Mouse (Mus musculus) limb, embryonic 11.5 days (tissue): Measurements from ENCODE around the gene Spata45. TPM values are rescaled to one million over a fixed set of nuclear protein-coding genes. Genes with fewer than 3 reads are reported as not detected.

Experiments
- ATAC-seq: fragments of 200-750 bp; cut with Nextera tagmentation; 2 replicates; pipeline ENCODE4 v1.8.0; 2017; ENCODE audit warnings: low read depth; ENCODE audit not compliant: insufficient number of reproducible peaks, low FRiP score, low TSS enrichment
- DNase-seq: peaks from one replicate; pipeline ENCODE4 v3.0.0-alpha.2; 2015; ENCODE audit warnings: low spot score
- H3K27ac ChIP-seq: fragments of 300-500 bp; sonication (generic); replicated peaks from 2 replicates; pipeline ENCODE4 v1.5.1; 2014; ENCODE audit warnings: low read depth, mild to moderate bottlenecking, low read length
- H3K27me3 ChIP-seq: fragments of 300-500 bp; sonication (generic); 2 replicates; pipeline ENCODE4 v1.6.1; 2014; ENCODE audit warnings: mild to moderate bottlenecking, low read length, mixed read lengths; ENCODE audit not compliant: control insufficient read depth, insufficient read depth
- H3K36me3 ChIP-seq: fragments of 300-500 bp; sonication (generic); 2 replicates; pipeline ENCODE4 v1.6.1; 2014; ENCODE audit warnings: mild to moderate bottlenecking, low read length, moderate library complexity, mixed read lengths; ENCODE audit not compliant: control insufficient read depth, insufficient read depth
- H3K4me1 ChIP-seq: fragments of 300-500 bp; sonication (generic); 2 replicates; pipeline ENCODE4 v1.6.1; 2014; ENCODE audit warnings: low read length, mixed read lengths; ENCODE audit not compliant: control insufficient read depth, insufficient read depth
- H3K4me2 ChIP-seq: fragments of 300-500 bp; sonication (generic); 2 replicates; pipeline ENCODE4 v1.6.1; 2014; ENCODE audit warnings: low read depth, mild to moderate bottlenecking, moderate library complexity; ENCODE audit not compliant: severe bottlenecking
- H3K4me3 ChIP-seq: fragments of 300-500 bp; sonication (generic); 2 replicates; pipeline ENCODE4 v1.5.1; 2014; ENCODE audit warnings: low read depth, low read length
- H3K9ac ChIP-seq: fragments of 300-500 bp; sonication (generic); 2 replicates; pipeline ENCODE4 v1.6.1; 2014; ENCODE audit warnings: mild to moderate bottlenecking, low read length
- H3K9me3 ChIP-seq: fragments of 300-500 bp; sonication (generic); 2 replicates; pipeline ENCODE4 v1.6.1; 2016; ENCODE audit warnings: low read length; ENCODE audit not compliant: control insufficient read depth
- WGBS: fragments of 180-500 bp; shearing (Covaris S2); extraction: QIAGEN DNeasy Blood & Tissue Kit; methylation state at CpG from one replicate; pipeline ENCODE4 v1.1.7; 2014; 5-methylcytosine and 5-hydroxymethylcytosine counted together
- polyA plus RNA-seq: library from polyadenylated mRNA; unstranded; fragments of >200 nt; fragmentation: Nextera tagmentation; extraction: Ambion mirVana; gene quantifications from 2 replicates; pipeline ENCODE4 v1.2.1, GENCODE M21; 2014

The Spata45 gene
- polyA plus RNA-seq, 1 experiment from 2014 or later: not detected

GRCm38 (mm10) chr1:191083230-191083629, 46.8 kb downstream of the Spata45 start:
- 92% methylated on average over 8 of the region's 8 CpGs for WGBS
- DNase-seq (no peak), ATAC-seq (no peak)
- Histone ChIP-seq H3K9me3 (no peaks in the 10 kb centered on the region), H3K4me3 (no peak overlapping the region), H3K4me2 (no peak overlapping the region), H3K27me3 (no peaks in the 10 kb centered on the region), H3K4me1 (no peaks in the 10 kb centered on the region), H3K27ac (no peak overlapping the region), H3K9ac (no peak overlapping the region), H3K36me3 (peaks cover 23% of the 10 kb centered on the region)

GRCm38 (mm10) chr1:191084951-191085559, 48.6 kb downstream of the Spata45 start:
- H3K4me3 ChIP-seq: no peak overlapping the region
- no peak overlapping the region for H3K9ac ChIP-seq
- no peaks in the 10 kb centered on the region for H3K9me3 ChIP-seq
- no peaks in the 10 kb centered on the region for H3K27me3 ChIP-seq
- no peaks in the 10 kb centered on the region for H3K4me1 ChIP-seq
- no peak overlapping the region for H3K4me2 ChIP-seq
- peak; percentile 76 for DNase-seq
- 80% methylated on average over 5 of the region's 5 CpGs for WGBS
- ATAC-seq: no peak
- H3K36me3 ChIP-seq: peaks cover 20% of the 10 kb centered on the region
- H3K27ac ChIP-seq: no peak overlapping the region

GRCm38 (mm10) chr1:191085597-191085996, 49.2 kb downstream of the Spata45 start:
- H3K9me3 ChIP-seq: no peaks in the 10 kb centered on the region
- DNase-seq (no peak), ATAC-seq (no peak)
- H3K36me3 ChIP-seq: peaks cover 18% of the 10 kb centered on the region
- 84% methylated on average over 12 of the region's 12 CpGs for WGBS
- no peaks in the 10 kb centered on the region for H3K4me1 ChIP-seq
- H3K27me3 ChIP-seq: no peaks in the 10 kb centered on the region
- H3K9ac ChIP-seq: no peak overlapping the region
- no peak overlapping the region for H3K4me2 ChIP-seq
- no peak overlapping the region for H3K4me3 ChIP-seq
- no peak overlapping the region for H3K27ac ChIP-seq

- no peak overlapping the region for H3K9ac ChIP-seq
- H3K4me3 ChIP-seq: no peak overlapping the region
- peaks cover 14% of the 10 kb centered on the region for H3K36me3 ChIP-seq
- H3K27me3 ChIP-seq: no peaks in the 10 kb centered on the region
- no peak overlapping the region for H3K4me2 ChIP-seq
- DNase-seq (no peak), ATAC-seq (no peak)
- H3K27ac ChIP-seq: no peak overlapping the region
- WGBS: 88% methylated on average over 7 of the region's 7 CpGs
- no peaks in the 10 kb centered on the region for H3K4me1 ChIP-seq
- no peaks in the 10 kb centered on the region for H3K9me3 ChIP-seq
These were observed 50.0 kb downstream of the Spata45 start for GRCm38 (mm10) chr1:191086304-191086878.

GRCm38 (mm10) chr1:191086960-191087359, 50.5 kb downstream of the Spata45 start:
- no peak overlapping the region for H3K4me2 ChIP-seq
- H3K4me1 ChIP-seq: peaks cover 3% of the 10 kb centered on the region; the same call in 1 of the 2 replicates
- no peak for ATAC-seq
- H3K36me3 ChIP-seq: peaks cover 11% of the 10 kb centered on the region
- no peaks in the 10 kb centered on the region for H3K9me3 ChIP-seq
- no peaks in the 10 kb centered on the region for H3K27me3 ChIP-seq
- 84% methylated on average over 8 of the region's 8 CpGs for WGBS
- H3K9ac ChIP-seq: no peak overlapping the region
- no peak for DNase-seq
- H3K27ac ChIP-seq: no peak overlapping the region
- H3K4me3 ChIP-seq: no peak overlapping the region

- Histone ChIP-seq H3K4me1 (peaks cover 3% of the 10 kb centered on the region; the same call in 1 of the 2 replicates), H3K9me3 (no peaks in the 10 kb centered on the region), H3K4me3 (no peak overlapping the region), H3K27ac (no peak overlapping the region), H3K36me3 (peaks cover 8% of the 10 kb centered on the region), H3K27me3 (no peaks in the 10 kb centered on the region), H3K4me2 (no peak overlapping the region), H3K9ac (no peak overlapping the region)
- DNase-seq (no peak), ATAC-seq (no peak)
- WGBS: 90% methylated on average over 5 of the region's 5 CpGs
These were observed 51.5 kb downstream of the Spata45 start for GRCm38 (mm10) chr1:191087955-191088354.

GRCm38 (mm10) chr1:191089355-191089754, 52.9 kb downstream of the Spata45 start:
- DNase-seq (no peak), ATAC-seq (no peak)
- Histone ChIP-seq H3K4me2 (no peak overlapping the region), H3K9ac (no peak overlapping the region), H3K4me1 (peaks cover 3% of the 10 kb centered on the region; the same call in 1 of the 2 replicates), H3K27ac (no peak overlapping the region), H3K9me3 (no peaks in the 10 kb centered on the region), H3K27me3 (no peaks in the 10 kb centered on the region), H3K36me3 (peaks cover 5% of the 10 kb centered on the region), H3K4me3 (no peak overlapping the region)
- WGBS: 78% methylated on average over 6 of the region's 6 CpGs

- Histone ChIP-seq H3K27ac (no peak overlapping the region), H3K9me3 (no peaks in the 10 kb centered on the region), H3K27me3 (no peaks in the 10 kb centered on the region), H3K4me3 (no peak overlapping the region), H3K4me1 (peaks cover 5% of the 10 kb centered on the region; the same call in 1 of the 2 replicates), H3K36me3 (no peaks in the 10 kb centered on the region), H3K9ac (no peak overlapping the region), H3K4me2 (no peak overlapping the region)
- no peak for ATAC-seq
- no peak for DNase-seq
- WGBS: 85% methylated on average over 8 of the region's 8 CpGs
These were observed 55.6 kb downstream of the Spata45 start for GRCm38 (mm10) chr1:191092050-191092449.
